Mouse (Mus musculus) cortical plate, adult 2 months (tissue): ENCODE results near the gene Cwc22.

Source experiments
- CTCF ChIP-seq: fragments of 200-500 bp; IDR thresholded peaks from 2 replicates; pipeline ENCODE4 v1.5.1; 2011; ENCODE audit warnings: mild to moderate bottlenecking, control low read depth, low read length; ENCODE audit not compliant: insufficient read depth; ENCODE audit errors: extremely low read depth
- POLR2A ChIP-seq: fragments of 200-500 bp; IDR thresholded peaks from 2 replicates; pipeline ENCODE4 v1.6.1; 2011; ENCODE audit warnings: mild to moderate bottlenecking, low read length, control low read depth; ENCODE audit not compliant: insufficient read depth; ENCODE audit errors: extremely low read depth

DNA sequence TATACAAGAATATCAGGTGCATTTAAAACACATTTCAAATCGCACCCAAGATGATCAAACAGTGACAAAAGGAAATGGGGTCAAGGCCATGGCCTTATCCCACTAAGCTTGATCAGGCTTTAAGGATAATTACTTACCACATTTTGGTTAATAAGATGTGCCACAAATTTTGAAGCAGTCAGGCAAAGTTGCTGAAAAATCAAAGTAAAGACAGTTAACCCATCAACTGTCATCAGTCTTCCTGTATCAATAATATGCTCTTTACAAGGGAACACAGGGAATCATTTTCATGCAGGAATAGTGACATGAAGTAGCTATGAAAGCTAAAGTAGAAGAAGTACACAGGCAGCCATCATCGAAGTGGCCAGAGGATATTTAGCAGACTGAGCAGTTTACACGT, 22.2 kb downstream of the Cwc22 start:
- TF ChIP-seq CTCF, result no peak
- no peak for TF ChIP-seq POLR2A
